Mouse (Mus musculus) myocyte (in vitro differentiated cells): ENCODE data around the gene Lrrc27. TPM values are rescaled to one million over a fixed set of nuclear protein-coding genes. Genes with fewer than 3 reads are reported as not detected.

Source experiments
- H3K27me3 ChIP-seq: one replicate; pipeline ENCODE4 v1.6.1; 2011; ENCODE audit not compliant: control insufficient read depth, insufficient read depth, insufficient read length
- H3K36me3 ChIP-seq: one replicate; pipeline ENCODE4 v1.6.1; 2011; ENCODE audit not compliant: control insufficient read depth, insufficient read depth
- H3K4me2 ChIP-seq: one replicate; pipeline ENCODE4 v1.6.1; 2011; ENCODE audit warnings: low read depth, control low read depth
- H3K4me3 ChIP-seq: one replicate; pipeline ENCODE4 v1.5.1; 2011; ENCODE audit warnings: mild to moderate bottlenecking, control low read depth, moderate library complexity
- H3K79me2 ChIP-seq: one replicate; pipeline ENCODE4 v1.6.1; 2011; ENCODE audit not compliant: control insufficient read depth, insufficient read depth
- H3ac ChIP-seq: one replicate; pipeline ENCODE4 v1.6.1; 2011; ENCODE audit not compliant: control insufficient read depth, insufficient read length
- CEBPB ChIP-seq: IDR thresholded peaks from 2 replicates; pipeline ENCODE4 v1.6.1; 2011; ENCODE audit warnings: mild to moderate bottlenecking, moderate library complexity; ENCODE audit not compliant: poor library complexity, insufficient read depth, severe bottlenecking
- E2F4 ChIP-seq: IDR thresholded peaks from one replicate; pipeline ENCODE4 v1.6.1; 2011; ENCODE audit warnings: mild to moderate bottlenecking, control low read depth, moderate library complexity; ENCODE audit not compliant: insufficient read depth
- MAX ChIP-seq: IDR thresholded peaks from one replicate; pipeline ENCODE4 v1.6.1; 2011; ENCODE audit warnings: low read depth, mild to moderate bottlenecking, control low read depth
- MYOD1 ChIP-seq, 3 experiments: IDR thresholded peaks; one replicate each; pipeline ENCODE4 v1.6.1; 2011; ENCODE audit warnings: control low read depth in 2 of 3, low read depth in 2 of 3, mild to moderate bottlenecking in 2 of 3, moderate library complexity in 1 of 3; ENCODE audit not compliant: insufficient read length in 2 of 3, control insufficient read depth in 1 of 3
- MYOG ChIP-seq, 3 experiments: IDR thresholded peaks; one replicate each; pipeline ENCODE4 v1.6.1; 2011; ENCODE audit warnings: control low read depth in 2 of 3, low read depth in 2 of 3, mild to moderate bottlenecking in 2 of 3; ENCODE audit not compliant: insufficient read length in 2 of 3, control insufficient read depth in 1 of 3, insufficient read depth in 1 of 3
- POLR2A ChIP-seq: IDR thresholded peaks from one replicate; pipeline ENCODE4 v1.6.1; 2011; ENCODE audit warnings: low read depth, mild to moderate bottlenecking, control low read depth, moderate library complexity; ENCODE audit not compliant: insufficient read length
- POLR2AphosphoS2 ChIP-seq: IDR thresholded peaks from one replicate; pipeline ENCODE4 v1.6.1; 2011; ENCODE audit warnings: low read depth, control low read depth; ENCODE audit not compliant: insufficient read length
- REST ChIP-seq: IDR thresholded peaks from one replicate; pipeline ENCODE4 v1.6.1; 2011; ENCODE audit warnings: mild to moderate bottlenecking, control low read depth, moderate library complexity; ENCODE audit not compliant: insufficient read depth, insufficient read length
- SRF ChIP-seq: IDR thresholded peaks from one replicate; pipeline ENCODE4 v1.6.1; 2011; ENCODE audit warnings: low read depth; ENCODE audit not compliant: control insufficient read depth, insufficient read length
- TCF12 ChIP-seq: IDR thresholded peaks from one replicate; pipeline ENCODE4 v1.6.1; 2011; ENCODE audit warnings: mild to moderate bottlenecking, control low read depth; ENCODE audit not compliant: poor library complexity, insufficient read depth, severe bottlenecking
- TCF3 ChIP-seq: IDR thresholded peaks from one replicate; pipeline ENCODE4 v1.6.1; 2011; ENCODE audit warnings: low read depth, control low read depth; ENCODE audit not compliant: insufficient read length
- USF1 ChIP-seq: IDR thresholded peaks from one replicate; pipeline ENCODE4 v1.6.1; 2011; ENCODE audit warnings: low read depth, mild to moderate bottlenecking, control low read depth, moderate library complexity
- polyA plus RNA-seq: library from polyadenylated mRNA; unstranded; fragments of >200 nt; fragmentation: generic; extraction: Trizol; gene quantifications from one replicate; pipeline ENCODE4 v1.2.1, GENCODE M21; 2012; ENCODE audit warnings: missing spikeins

Lrrc27 gene
- polyA plus RNA-seq, 1 experiment, result 7.9 TPM

GRCm38 (mm10) chr7:139187277-139187676 lies 25.5 kb upstream of the Lrrc27 start:
- TF ChIP-seq E2F4 (no peak), MYOG (IDR thresholded peaks at IDR 0.05; ENCODE audit: control insufficient read depth in 1 of 3, insufficient read depth in 1 of 3, insufficient read length in 2 of 3, low read depth in 2 of 3) (no peak), MYOD1 (IDR thresholded peaks at IDR 0.05; ENCODE audit: control insufficient read depth in 1 of 3, insufficient read length in 2 of 3, low read depth in 2 of 3) (no peak), TCF12 (no peak), REST (no peak), POLR2A (no peak), USF1 (no peak), SRF (no peak), CEBPB (no peak), POLR2AphosphoS2 (no peak), MAX (no peak)
- Histone ChIP-seq H3K79me2 (no peaks in the 10 kb centered on the region), H3K4me3 (peak overlapping the region; percentile 13), H3K4me2 (peak overlapping the region; percentile 86), H3K27me3 (peaks cover 5% of the 10 kb centered on the region), H3K36me3 (no peaks in the 10 kb centered on the region), H3ac (no peak overlapping the region)

GRCm38 (mm10) chr7:139187771-139188633 lies 24.8 kb upstream of the Lrrc27 start:
- Histone ChIP-seq H3ac (peak overlapping the region; percentile 1), H3K27me3 (peaks cover 5% of the 10 kb centered on the region), H3K79me2 (no peaks in the 10 kb centered on the region), H3K36me3 (no peaks in the 10 kb centered on the region), H3K4me3 (peak overlapping the region; percentile 13), H3K4me2 (peak overlapping the region; percentile 86)
- TF ChIP-seq REST, result no peak
- no peak for TF ChIP-seq TCF3
- TF ChIP-seq E2F4, result no peak
- no peak for TF ChIP-seq MAX
- no peak for TF ChIP-seq SRF
- TF ChIP-seq CEBPB, result no peak
- TF ChIP-seq POLR2AphosphoS2, result no peak
- no peak for TF ChIP-seq MYOG (IDR thresholded peaks at IDR 0.05; ENCODE audit: control insufficient read depth in 1 of 3, insufficient read depth in 1 of 3, insufficient read length in 2 of 3, low read depth in 2 of 3)
- TF ChIP-seq MYOD1 (IDR thresholded peaks at IDR 0.05; ENCODE audit: control insufficient read depth in 1 of 3, insufficient read length in 2 of 3, low read depth in 2 of 3), result no peak
- TF ChIP-seq TCF12, result no peak
- no peak for TF ChIP-seq USF1
- no peak for TF ChIP-seq POLR2A

DNA sequence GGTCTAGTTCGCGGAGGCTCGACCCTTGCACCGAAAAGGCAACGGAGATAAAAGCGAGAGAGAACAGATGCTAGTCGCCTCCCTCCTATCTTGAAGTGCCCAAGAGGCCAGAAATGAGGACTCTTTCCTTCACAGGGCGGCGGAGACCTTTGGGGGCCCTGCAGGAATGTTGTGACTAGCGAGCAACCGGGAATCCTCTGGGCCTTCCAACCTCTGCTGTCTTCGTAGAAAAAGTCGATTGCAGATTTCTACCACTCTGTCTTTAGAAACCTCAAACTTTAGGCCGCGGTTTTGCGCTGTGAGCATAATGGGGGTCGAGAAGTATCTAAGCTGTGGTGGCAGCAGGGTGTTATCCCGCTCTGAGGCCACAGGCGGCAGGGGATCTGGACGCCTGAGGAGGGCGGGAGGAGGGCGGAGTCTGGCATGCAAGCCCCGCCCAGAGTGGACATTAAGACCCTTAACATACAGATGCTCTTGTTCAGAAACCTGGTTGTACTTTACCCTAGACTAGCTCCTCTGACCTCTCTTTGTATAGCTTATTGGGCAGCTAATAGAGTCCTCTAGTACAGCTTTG lies 24.1 kb upstream of the Lrrc27 start:
- H3K27me3 ChIP-seq, result peaks cover 5% of the 10 kb centered on the region
- peak overlapping the region; percentile 86 for H3K4me2 ChIP-seq
- H3K79me2 ChIP-seq, result no peaks in the 10 kb centered on the region
- TF ChIP-seq CEBPB (no peak), USF1 (no peak), TCF3 (no peak), SRF (no peak), MAX (no peak), MYOD1 (IDR thresholded peaks at IDR 0.05; ENCODE audit: control insufficient read depth in 1 of 3, insufficient read length in 2 of 3, low read depth in 2 of 3) (no peak), REST (no peak), E2F4 (no peak), MYOG (IDR thresholded peaks at IDR 0.05; ENCODE audit: control insufficient read depth in 1 of 3, insufficient read depth in 1 of 3, insufficient read length in 2 of 3, low read depth in 2 of 3) (no peak), POLR2A (no peak), POLR2AphosphoS2 (no peak), TCF12 (no peak)
- no peak overlapping the region for H3ac ChIP-seq
- H3K4me3 ChIP-seq, result peak overlapping the region; percentile 13
- no peaks in the 10 kb centered on the region for H3K36me3 ChIP-seq

DNA sequence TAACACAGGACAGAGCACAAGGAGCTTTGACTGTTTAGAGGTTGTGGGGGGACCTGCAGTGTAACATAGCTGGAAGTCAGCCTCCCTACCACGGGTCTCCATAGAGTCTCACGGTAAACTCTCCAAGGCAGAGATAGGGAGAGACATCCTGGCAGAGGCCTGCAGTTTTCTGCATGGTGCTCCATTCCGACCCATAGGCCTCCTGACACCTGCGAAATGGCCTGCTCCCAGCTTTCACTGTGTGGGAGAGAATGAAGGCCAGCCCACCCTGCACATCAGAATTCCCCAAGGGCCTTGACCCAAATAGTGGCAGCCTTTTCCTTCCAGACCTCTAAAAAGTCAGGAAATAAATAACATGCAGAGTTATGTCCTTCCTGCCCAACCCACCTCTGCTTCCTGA lies 22.2 kb upstream of the Lrrc27 start:
- Histone ChIP-seq H3K4me2 (no peak overlapping the region), H3K27me3 (no peaks in the 10 kb centered on the region), H3K4me3 (no peak overlapping the region), H3ac (no peak overlapping the region), H3K36me3 (no peaks in the 10 kb centered on the region), H3K79me2 (no peaks in the 10 kb centered on the region)
- TF ChIP-seq TCF3 (no peak), E2F4 (no peak), SRF (no peak), POLR2A (no peak), TCF12 (no peak), MYOD1 (IDR thresholded peaks at IDR 0.05; ENCODE audit: control insufficient read depth in 1 of 3, insufficient read length in 2 of 3, low read depth in 2 of 3) (no peak), REST (no peak), POLR2AphosphoS2 (no peak), MAX (no peak), USF1 (no peak), MYOG (IDR thresholded peaks at IDR 0.05; ENCODE audit: control insufficient read depth in 1 of 3, insufficient read depth in 1 of 3, insufficient read length in 2 of 3, low read depth in 2 of 3) (no peak), CEBPB (no peak)
